Mouse (Mus musculus) lung, postnatal 25 days (tissue): Measurements from ENCODE around the gene Cd4.
"Not testable (repeated sequence)": the region's sequence is repeated elsewhere in the genome, so short reads cannot be mapped to it uniquely, and the experiment has no call there.

Experiments
- DNase-seq: peaks from one replicate; pipeline ENCODE4 v3.0.0; 2022; ENCODE audit warnings: low spot score

The Cd4 gene

GRCm38 (mm10) chr6:124915942-124916694 is 28.1 kb upstream of the Cd4 start:
- DNase-seq, result no peak

GRCm38 (mm10) chr6:124915160-124915941 is 27.3 kb upstream of the Cd4 start:
- no peak for DNase-seq

GRCm38 (mm10) chr6:124914511-124914910 is 26.5 kb upstream of the Cd4 start:
- no peak for DNase-seq

DNA sequence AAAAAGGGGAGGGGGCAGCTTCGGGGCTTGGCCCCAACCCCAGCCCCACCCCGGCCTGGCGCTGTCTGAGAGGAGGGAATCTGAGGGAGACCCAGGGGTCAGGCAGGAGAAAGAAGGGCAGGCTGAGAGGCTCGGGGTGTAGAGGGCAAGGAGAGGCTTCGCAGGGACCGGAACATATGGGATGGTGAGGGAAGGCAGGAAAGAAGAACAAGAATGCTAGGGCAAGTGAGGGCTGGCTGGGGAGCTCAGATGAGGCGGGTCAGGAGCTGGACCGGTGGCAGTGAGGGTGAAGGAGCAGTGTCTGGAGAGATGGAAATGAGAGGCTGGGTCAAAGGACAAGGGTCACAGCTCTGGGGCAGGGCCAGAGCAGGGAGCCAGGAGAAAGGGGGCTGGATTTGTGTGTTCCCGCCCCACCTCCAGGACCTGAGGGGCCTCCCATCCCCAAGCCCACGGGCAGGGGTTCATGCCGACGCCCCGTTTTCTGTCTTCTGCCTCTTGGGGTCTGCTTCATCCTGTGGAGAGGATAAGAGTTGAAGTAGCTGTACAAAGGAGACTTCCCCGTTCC is 25.8 kb upstream of the Cd4 start:
- DNase-seq, result no peak

DNA sequence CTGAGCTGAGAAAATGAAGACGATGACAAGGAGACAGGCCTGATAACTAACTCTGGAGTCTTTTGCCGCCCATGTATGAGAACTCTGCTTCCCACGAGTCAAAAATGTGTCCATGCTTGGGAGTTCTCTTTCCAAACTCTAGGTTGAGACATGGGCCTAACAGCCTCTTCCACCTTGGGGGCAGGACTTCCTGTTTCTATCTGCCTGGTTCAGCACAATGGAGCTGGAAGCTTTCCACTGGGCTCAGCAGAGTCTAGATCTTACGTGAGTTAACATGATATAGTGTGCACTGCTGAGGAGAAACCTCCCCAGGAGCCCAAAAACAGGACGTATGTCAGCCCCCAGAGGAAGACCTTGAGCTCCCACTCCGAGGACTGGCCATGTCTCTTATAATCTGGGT is 25.2 kb upstream of the Cd4 start:
- DNase-seq, result no peak

GRCm38 (mm10) chr6:124911533-124912218 is 23.7 kb upstream of the Cd4 start, which contains the start of gene Lag3:
TSS of gene Lag3 (minus strand) at chr6:124911705.
- DNase-seq, result no peak

DNA sequence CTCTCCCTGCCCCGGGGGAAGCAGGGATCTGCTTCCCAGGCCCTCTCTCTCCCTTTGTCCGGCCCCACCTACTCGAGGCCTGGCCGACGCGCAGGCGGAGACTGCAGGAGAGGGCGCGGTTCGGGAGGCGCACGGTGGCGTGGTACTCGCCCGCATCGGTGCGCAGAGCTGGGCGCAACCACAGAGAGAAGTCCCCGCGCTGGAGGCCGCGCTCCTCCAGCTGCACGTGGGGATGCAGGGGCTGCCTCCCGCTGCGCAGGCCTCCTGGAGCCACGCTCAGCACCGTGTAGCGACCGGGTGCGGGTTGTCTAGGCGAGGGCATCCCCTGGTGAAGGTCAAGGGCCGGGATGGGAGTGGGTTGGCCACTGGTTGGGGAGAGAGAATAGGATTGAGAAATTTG is 22.0 kb upstream of the Cd4 start:
- DNase-seq, result no peak

GRCm38 (mm10) chr6:124907767-124908166 is 19.7 kb upstream of the Cd4 start:
- DNase-seq, result no peak

DNA sequence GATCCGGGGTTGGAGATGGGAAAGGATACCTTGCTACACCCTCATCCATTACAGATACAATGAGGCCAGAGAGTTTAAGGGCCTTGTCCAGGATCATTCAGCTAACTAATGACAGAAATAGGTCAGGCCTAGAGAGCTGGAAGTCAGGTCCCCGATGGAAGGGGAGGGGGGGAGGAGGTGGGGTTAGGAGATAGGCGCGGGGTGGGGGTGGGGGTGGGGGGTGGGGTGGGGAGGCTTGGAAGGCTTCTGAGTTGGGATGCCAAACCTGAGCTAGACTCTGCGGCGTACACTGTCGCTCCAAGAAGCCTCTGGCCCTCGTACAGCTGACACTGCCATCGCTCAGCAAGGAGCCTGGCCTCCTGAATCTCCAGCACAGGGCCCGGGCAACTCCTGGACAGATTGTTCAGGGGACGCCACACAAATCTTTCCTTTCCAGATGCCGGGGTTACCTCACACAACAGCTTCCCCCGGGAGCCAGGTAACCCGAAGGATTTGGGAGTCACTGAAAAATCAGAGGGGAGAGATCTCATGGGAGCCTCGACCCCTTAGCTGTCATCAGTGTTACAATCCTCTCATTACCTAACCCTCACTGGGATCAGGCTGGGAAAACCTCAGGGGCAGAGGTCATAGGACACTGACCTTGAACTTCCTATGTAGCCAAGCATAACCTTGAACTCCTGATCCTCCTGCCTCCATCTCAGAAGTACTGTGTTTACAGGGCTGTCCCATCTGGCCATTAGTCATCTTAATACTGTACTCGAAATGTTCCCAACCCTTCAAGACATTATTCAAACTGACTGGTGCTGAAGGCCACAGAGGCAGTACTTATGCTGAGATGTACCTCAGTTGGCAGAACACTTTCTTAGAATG is 17.2 kb upstream of the Cd4 start:
- DNase-seq, result no peak

DNA sequence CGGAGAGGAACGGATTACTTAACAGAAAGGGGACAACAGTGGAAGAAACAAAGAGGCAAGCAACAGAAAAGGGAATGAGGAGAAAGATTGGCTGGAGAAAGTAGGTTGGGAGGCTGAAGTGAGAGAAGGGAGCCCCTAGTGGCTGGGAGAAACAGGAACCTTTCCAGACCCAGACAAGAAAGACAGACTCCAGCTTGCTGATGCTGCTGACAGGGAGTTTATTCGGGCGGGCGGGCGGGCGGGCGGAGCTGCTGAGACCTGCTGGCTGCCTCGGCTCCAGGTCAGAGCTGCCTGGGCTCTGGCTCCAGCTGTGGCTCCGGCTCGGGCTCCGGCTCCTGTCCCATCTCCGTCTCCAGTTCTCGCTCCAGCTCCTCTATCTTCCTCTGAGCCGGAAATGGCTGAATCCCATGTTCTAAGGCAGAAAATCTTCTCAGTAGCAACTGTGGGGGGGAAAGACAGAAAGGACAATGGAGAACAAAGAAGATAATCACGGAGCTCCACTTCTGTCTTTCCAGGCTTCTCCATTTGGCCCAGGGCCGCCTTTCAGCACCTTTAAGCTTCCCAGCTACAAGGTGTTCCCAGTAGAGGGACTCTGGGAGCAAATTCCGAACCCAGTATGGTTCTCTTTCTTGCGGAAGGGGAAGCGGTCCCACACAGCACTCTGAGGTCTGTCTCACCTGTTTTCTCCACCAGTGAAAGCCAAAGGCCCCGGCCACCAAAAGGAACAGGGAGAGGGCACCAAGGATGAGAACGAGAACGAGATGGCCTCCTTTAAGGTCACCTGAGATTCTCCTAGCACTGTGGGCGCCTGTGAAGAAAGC is 16.4 kb upstream of the Cd4 start:
- DNase-seq, result peak; percentile 88

DNA sequence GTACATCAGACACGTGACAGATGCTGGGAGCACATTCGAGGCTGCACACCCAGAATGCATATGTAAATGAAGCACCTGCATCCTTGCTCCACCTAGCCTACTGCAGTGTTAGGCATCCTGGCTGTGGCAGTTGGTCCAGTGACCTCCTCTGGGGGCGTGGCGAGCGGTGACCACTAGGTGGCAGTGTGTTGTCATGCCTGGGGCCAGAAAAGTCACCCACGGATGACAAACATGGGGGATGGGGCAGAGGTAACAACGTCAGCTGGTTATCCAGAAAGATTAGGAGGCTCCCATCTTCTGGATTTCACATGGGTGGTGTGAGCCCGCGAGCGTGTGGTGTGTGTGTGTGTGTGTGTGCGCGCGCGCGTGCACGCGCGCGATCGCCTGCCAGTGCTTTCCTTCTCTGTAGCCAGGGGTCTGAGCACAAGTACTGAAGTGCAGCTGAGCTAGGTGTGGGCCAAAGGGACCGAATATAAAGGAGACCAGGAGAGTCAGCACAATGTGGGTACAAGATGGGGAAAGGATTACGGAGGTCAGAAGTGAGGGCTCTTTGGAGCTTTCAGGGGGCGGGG is 15.6 kb upstream of the Cd4 start:
- DNase-seq, result peak; percentile 96

DNA sequence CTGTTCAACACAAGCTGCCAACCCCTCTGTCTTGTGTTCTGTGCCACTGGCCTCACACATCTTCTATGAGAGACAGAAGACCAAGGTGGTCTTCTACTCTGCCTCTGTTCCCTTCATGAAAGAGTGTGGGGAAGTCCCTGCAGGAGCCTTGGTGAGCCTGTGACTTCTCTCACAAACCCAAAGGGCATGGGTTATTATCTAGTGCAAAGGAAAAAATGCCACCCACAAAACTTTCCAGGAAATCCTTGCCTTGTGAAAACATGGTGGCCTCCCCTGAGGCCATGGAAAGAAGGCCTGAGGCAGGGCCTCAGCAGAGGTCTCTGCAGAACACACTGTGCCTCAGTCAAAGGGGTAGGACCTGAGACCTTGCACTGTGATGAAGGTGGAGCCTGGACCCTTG is 13.8 kb upstream of the Cd4 start:
- no peak for DNase-seq

DNA sequence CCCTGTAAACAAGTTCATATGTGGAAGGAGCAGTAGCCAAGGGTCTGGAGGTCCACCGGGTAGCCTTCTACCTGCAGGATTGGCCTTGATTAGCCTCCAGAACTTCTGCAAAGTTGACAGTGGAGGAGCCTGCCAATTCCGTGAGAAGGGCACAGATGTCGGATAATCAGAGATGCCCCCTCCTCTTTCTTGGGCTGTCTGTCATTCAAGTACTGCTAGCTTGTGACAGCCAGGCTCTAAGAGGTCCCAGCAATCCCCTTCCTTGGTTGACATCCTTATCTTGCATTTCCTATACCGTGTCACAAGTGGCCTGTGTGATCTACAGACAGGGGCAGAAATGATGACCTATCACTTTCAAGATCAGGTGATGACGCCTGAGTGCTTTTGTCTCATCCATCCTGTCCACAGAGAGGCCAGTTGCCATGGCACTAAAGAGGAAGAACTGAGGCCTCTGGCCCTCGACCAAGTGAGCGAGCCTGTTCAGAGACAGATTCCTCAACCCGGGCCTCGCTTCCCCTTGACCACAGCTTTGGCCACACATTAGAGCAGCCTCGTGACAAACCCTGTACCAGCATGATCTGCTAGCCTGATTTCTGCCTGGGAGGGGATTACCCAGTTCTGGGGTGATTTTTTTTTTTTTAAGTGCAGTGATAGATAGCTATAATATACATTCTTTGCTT is 12.9 kb upstream of the Cd4 start:
- DNase-seq, result no peak

DNA sequence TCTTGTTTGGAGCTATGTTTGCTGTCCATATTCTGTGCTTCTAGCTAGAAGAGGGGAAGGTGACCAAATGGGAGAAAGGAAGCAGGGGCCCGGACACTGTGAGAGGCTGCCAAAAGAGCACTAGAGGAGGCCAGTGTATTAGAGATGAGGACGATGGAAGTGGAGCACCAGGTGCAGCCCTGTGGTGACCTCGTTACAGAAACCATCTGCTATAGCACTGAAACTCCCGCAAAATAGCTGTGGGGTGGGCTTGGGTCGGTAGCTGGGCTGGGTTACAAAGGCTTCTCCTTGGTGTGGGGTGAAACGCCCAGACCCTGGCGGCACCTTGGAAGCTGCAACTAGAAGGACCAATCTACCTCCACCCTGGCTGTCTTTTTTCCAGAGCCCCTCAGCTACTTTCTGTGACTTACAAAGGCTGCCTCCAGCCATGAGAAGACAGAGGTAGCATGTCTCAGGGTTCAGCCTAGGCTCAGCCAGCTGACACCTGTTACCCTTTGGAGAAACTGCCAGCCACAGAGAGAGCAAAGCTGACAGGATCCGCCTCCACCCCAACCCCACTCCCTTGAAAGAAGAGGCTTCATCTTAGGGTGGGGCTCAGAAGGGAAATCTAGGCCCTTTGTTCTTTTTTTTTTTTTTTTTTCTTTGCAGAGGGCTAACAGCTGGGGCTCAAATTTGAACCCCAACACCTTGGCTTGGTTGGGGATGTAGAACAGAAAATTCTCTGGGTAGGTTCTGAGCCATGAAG is 12.2 kb upstream of the Cd4 start:
- DNase-seq, result no peak

DNA sequence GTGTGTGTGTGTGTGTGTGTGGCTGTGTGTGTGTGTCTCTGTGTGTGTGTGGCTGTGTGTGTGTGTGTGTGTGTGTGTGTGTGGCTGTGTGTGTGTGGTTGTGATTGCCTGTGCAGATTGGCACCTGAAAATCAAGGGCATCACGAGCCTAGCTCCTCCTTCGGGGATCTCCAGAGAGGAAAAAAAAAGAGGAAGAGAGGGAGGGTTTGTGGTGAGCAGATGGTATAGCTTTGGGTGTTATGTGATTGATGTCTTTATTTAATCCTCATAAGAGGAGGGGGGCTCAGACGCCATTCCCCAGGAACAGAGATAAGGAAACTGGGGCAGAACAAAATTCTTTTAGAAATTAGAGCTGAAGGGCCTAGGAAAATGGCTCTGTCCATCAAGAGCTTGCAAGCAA is 10.3 kb upstream of the Cd4 start:
- no peak for DNase-seq

DNA sequence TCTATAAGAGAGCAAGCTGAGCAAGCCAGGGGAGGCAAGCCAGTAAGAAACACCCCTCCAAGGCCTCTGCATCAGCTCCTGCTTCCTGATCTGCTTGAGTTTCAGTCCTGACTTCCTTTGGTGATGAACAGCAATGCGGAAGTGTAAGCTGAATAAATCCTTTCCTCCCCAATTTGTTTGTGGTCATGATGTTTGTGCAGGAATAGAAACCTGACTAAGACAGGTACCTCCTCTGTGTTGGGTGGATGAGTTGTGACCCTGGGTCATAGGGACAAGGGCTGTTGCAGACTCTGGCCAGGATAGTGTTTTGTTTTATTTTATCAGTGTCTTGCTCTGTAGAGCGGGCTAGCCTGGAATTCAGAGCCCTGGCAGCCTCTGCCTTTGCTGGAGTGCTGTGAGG is 6.1 kb upstream of the Cd4 start:
- not testable (repeated sequence) for DNase-seq

DNA sequence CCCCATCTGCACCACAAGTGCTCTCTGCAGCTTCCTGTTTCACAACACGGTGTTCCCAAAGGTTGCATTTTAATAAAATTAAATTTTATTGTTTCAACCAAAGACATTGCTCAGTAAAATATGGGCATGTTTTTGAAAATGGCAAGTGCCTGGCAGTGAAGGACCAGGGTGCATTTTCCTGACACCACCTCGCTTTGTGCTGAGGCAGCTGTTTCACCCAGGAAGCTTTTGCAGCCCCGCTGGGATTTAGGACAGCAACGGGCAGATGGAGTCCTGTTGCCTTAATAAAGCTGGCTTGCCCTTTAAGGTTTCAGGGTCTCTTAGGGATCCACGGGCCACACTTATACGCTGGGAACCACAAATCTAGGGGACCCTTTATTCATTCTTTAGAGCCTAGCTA is 3.0 kb upstream of the Cd4 start:
- DNase-seq, result no peak

- no peak for DNase-seq
Observed at GRCm38 (mm10) chr6:124888555-124889125, 619 bp upstream of the Cd4 start.

GRCm38 (mm10) chr6:124885956-124886381 is 2.1 kb downstream of the Cd4 start:
- no peak for DNase-seq
